Mouse (Mus musculus) stomach, postnatal 0 days (tissue): ENCODE data around the gene Ankrd13b. TPM values are rescaled to one million over a fixed set of nuclear protein-coding genes. Genes with fewer than 3 reads are reported as not detected.

ENCODE experiments used
- ATAC-seq: fragments of 200-750 bp; cut with Nextera tagmentation; 2 replicates; pipeline ENCODE4 v1.8.0; 2017; ENCODE audit not compliant: low FRiP score, low TSS enrichment
- DNase-seq: peaks from one replicate; pipeline ENCODE4 v3.0.0-alpha.2; 2016; ENCODE audit warnings: low spot score
- H3K27ac ChIP-seq: fragments of 300-500 bp; sonication (generic); replicated peaks from 2 replicates; pipeline ENCODE4 v1.5.1; 2014; ENCODE audit warnings: mild to moderate bottlenecking, control low read depth
- H3K27me3 ChIP-seq: fragments of 300-500 bp; sonication (generic); 2 replicates; pipeline ENCODE4 v1.6.1; 2014; ENCODE audit warnings: low read length; ENCODE audit not compliant: control insufficient read depth, insufficient read depth
- H3K36me3 ChIP-seq: fragments of 300-500 bp; sonication (generic); 2 replicates; pipeline ENCODE4 v1.6.1; 2014; ENCODE audit warnings: low read length, mixed read lengths; ENCODE audit not compliant: control insufficient read depth, insufficient read depth
- H3K4me1 ChIP-seq: fragments of 300-500 bp; sonication (generic); replicated peaks from 2 replicates; pipeline ENCODE4 v1.6.1; 2014; ENCODE audit warnings: antibody characterized with exemption; ENCODE audit not compliant: control insufficient read depth, insufficient read depth
- H3K4me2 ChIP-seq: fragments of 300-500 bp; sonication (generic); replicated peaks from 2 replicates; pipeline ENCODE4 v1.6.1; 2014; ENCODE audit warnings: low read depth, mild to moderate bottlenecking, control low read depth, moderate library complexity
- H3K4me3 ChIP-seq: fragments of 300-500 bp; sonication (generic); 2 replicates; pipeline ENCODE4 v1.5.1; 2014; ENCODE audit warnings: low read depth, low read length, control low read depth
- H3K9ac ChIP-seq: fragments of 300-500 bp; sonication (generic); 2 replicates; pipeline ENCODE4 v1.6.1; 2014; ENCODE audit warnings: mild to moderate bottlenecking, low read length, control low read depth, mixed read lengths
- H3K9me3 ChIP-seq: fragments of 300-500 bp; sonication (generic); 2 replicates; pipeline ENCODE4 v1.6.1; 2016; ENCODE audit warnings: low read length; ENCODE audit not compliant: control insufficient read depth
- CTCF ChIP-seq: IDR thresholded peaks from 2 replicates; pipeline ENCODE4 v1.5.1; 2016; ENCODE audit warnings: antibody characterized with exemption, low read depth, mild to moderate bottlenecking, moderate library complexity
- EP300 ChIP-seq: optimal IDR thresholded peaks from 2 replicates; pipeline ENCODE3; 2016; ENCODE audit warnings: antibody characterized with exemption
- WGBS: fragments of 180-500 bp; shearing (Covaris S2); extraction: QIAGEN DNeasy Blood & Tissue Kit; methylation state at CpG from one replicate; pipeline ENCODE4 v1.1.7; 2014; 5-methylcytosine and 5-hydroxymethylcytosine counted together
- polyA plus RNA-seq: library from polyadenylated mRNA; unstranded; fragments of >200 nt; fragmentation: Nextera tagmentation; extraction: Ambion mirVana; gene quantifications from 2 replicates; pipeline ENCODE4 v1.2.1, GENCODE M21; 2015

Ankrd13b gene
- polyA plus RNA-seq, 1 experiment from 2014 or later = 2.4 TPM

DNA sequence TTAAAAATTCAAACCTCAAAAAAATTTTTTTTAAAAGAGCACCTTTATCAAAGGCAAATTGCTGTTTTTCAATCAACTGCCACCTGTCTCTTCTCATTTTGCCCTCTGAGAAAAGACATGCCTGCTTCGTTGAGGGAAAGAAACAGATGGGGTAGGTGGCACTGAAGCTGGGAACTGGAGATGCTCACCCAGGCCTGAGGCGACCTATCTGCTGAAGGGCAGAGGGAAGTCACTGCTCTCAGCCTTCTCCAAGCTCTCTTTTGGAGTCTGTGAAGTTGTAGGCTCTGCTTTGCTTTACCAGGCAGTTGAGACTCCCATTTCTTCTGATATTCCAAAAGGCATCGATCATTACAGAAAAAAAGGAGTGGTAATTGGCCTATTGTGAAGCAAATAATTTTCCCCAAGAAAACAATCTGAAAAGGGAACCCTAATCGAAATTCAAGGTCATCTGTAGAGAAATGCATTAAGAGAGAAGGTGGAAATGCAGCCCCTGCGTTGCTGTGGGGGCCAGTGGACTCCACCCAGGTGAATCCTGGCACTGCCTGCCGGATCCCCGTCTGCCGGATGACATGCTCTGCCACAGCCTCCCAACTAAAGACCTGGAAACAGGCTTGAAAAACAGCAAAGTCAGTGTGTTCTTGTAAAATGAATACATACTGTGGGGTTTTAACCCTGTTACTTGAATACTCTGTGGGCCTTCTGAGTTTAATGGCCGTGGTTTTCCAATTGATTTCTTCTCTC is 33.5 kb downstream of the Ankrd13b start:
- ATAC-seq (no peak), DNase-seq (no peak)
- Histone ChIP-seq H3K4me2 (no peak overlapping the region), H3K4me1 (no peaks in the 10 kb centered on the region), H3K9ac (no peak overlapping the region), H3K27ac (no peak overlapping the region), H3K27me3 (no peaks in the 10 kb centered on the region), H3K4me3 (no peak overlapping the region), H3K36me3 (peaks cover 8% of the 10 kb centered on the region; the same call in 1 of the 2 replicates), H3K9me3 (no peaks in the 10 kb centered on the region)
- no peak for TF ChIP-seq CTCF
- no peak for TF ChIP-seq EP300
- WGBS = 86% methylated on average over 9 of the region's 9 CpGs

DNA sequence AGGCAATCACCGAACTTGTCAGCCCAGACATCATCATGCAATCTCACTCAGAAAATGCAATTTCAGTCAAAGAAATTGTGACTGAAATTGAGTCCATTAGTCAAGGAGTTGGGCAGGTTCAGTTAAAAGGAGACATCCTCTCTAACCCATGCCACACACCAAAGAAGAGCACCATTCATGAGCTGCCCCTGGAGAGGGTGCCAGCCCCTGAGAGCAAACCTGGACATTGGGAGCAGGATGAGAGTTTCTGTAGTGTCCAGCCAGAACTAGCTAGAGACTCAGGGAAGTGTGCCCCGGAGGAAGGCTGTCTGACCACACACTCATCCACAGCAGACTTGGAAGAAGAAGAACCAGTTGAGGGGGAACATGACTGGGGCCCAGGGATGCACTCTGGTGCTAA is 36.1 kb downstream of the Ankrd13b start:
- Histone ChIP-seq H3K4me1 (no peaks in the 10 kb centered on the region), H3K36me3 (peaks cover 20% of the 10 kb centered on the region), H3K27ac (no peak overlapping the region), H3K4me2 (no peak overlapping the region), H3K9ac (no peak overlapping the region), H3K9me3 (no peaks in the 10 kb centered on the region), H3K4me3 (no peak overlapping the region), H3K27me3 (no peaks in the 10 kb centered on the region)
- 93% methylated on average over 2 of the region's 2 CpGs for WGBS
- no peak for ATAC-seq
- no peak for DNase-seq
- no peak for TF ChIP-seq EP300
- no peak for TF ChIP-seq CTCF

DNA sequence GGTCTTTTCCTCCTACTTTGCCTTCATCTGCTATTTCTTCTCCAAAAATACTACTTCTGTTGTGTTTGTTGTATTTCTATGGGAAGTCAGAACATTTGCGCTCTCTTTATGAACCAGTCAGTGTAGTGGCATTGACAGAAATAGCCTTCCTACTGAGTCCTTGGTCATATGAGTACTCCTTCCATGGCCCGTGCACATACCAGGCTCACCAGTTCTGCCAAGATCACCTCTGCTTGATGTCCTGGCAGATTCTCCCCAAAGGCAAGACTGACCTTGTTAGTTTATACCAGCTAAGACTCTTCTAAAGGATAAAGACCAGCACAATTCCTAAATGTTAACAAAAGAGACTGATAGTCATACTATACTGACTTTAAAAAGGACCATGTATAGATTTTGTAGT is 37.8 kb downstream of the Ankrd13b start:
- DNase-seq (no peak), ATAC-seq (no peak)
- Histone ChIP-seq H3K4me2 (no peak overlapping the region), H3K27me3 (no peaks in the 10 kb centered on the region), H3K4me1 (no peaks in the 10 kb centered on the region), H3K4me3 (no peak overlapping the region), H3K9me3 (no peaks in the 10 kb centered on the region), H3K27ac (no peak overlapping the region), H3K9ac (no peak overlapping the region), H3K36me3 (peaks cover 20% of the 10 kb centered on the region)
- TF ChIP-seq CTCF (no peak), EP300 (no peak)
- 93% methylated on average over 2 of the region's 2 CpGs for WGBS

DNA sequence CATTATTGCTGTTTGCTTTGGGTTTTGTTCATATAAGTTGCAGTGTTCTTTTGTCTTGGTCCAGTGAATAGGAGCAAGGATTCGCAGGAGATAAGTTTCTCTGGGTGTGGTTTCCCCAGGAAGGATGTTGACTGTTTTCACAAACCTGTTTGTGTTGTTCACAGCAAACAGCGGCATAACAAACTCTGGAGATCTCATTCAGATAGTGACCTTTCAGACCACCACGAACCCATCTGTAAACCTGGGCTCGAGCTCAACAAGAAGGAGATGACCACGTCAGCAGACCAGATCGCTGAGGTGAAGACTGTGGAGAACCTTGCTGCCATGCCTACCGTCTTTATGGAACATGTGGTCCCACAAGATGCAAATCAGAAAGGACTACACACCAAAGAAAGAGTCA is 40.3 kb downstream of the Ankrd13b start:
- Histone ChIP-seq H3K36me3 (peaks cover 17% of the 10 kb centered on the region), H3K4me1 (no peaks in the 10 kb centered on the region), H3K27ac (no peak overlapping the region), H3K4me3 (no peak overlapping the region), H3K4me2 (no peak overlapping the region), H3K9ac (no peak overlapping the region), H3K9me3 (no peaks in the 10 kb centered on the region), H3K27me3 (no peaks in the 10 kb centered on the region)
- ATAC-seq = no peak
- TF ChIP-seq EP300 (no peak), CTCF (no peak)
- 85% methylated on average over 7 of the region's 7 CpGs for WGBS
- no peak for DNase-seq

DNA sequence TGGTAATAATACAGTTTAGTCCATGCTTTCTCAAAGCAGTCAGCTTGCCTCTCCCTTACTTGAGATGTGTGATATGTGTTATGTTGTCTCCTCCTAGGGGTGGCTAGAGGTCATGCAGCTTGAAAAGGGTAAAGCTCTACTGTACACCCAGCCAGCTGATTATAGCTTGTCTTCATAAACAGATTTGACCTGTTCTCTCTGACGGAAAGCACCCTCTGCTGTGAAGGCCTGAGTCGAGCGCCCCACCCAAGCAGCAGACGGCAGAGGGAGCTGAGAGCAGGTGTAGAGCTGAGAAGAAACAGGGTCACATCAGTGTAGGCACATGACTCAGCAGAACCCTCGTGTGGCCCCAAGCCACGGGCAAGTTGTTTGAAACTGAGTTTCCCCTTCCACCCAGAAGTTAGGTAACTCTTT is 42.8 kb downstream of the Ankrd13b start:
- Histone ChIP-seq H3K9ac (no peak overlapping the region), H3K9me3 (no peaks in the 10 kb centered on the region), H3K4me2 (no peak overlapping the region), H3K27me3 (no peaks in the 10 kb centered on the region), H3K4me1 (no peaks in the 10 kb centered on the region), H3K4me3 (no peak overlapping the region), H3K36me3 (peaks cover 12% of the 10 kb centered on the region), H3K27ac (no peak overlapping the region)
- ATAC-seq = peak; percentile 87
- peak; percentile 65 for DNase-seq
- WGBS = 24% methylated on average over 6 of the region's 6 CpGs
- TF ChIP-seq CTCF (peak; percentile 90), EP300 (no peak)

DNA sequence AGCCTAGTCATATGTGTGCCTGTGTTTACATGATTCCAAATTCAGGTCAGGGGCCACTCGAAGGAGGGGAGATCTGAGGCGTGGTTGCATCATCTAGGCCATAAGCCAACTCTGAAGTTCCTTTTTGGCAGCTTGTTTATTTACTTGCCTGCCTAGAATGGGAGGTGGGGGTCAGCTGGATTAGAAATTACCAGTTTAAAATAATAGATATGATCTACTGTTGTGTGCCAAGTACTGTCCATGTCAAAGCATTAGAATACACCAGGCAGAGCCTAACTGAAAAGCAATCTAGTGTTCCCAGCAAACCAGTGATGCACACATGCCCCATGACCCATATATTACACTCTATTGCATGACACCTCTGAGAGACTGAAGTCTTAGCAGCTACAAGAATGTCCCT is 44.5 kb downstream of the Ankrd13b start:
- Histone ChIP-seq H3K4me3 (no peak overlapping the region), H3K9ac (no peak overlapping the region), H3K4me2 (no peak overlapping the region), H3K27ac (no peak overlapping the region), H3K4me1 (0 out of 2 replicates have a peak, but pooled peaks cover 2% of the 10 kb centered on the region), H3K36me3 (peaks cover 7% of the 10 kb centered on the region), H3K27me3 (no peaks in the 10 kb centered on the region), H3K9me3 (no peaks in the 10 kb centered on the region)
- 35% methylated on average over 2 of the region's 2 CpGs for WGBS
- TF ChIP-seq EP300 = no peak
- TF ChIP-seq CTCF = no peak
- DNase-seq (no peak), ATAC-seq (no peak)
